Comparison of ENCODE assay signal across 7 mouse cellular contexts in the genomic region with DNA sequence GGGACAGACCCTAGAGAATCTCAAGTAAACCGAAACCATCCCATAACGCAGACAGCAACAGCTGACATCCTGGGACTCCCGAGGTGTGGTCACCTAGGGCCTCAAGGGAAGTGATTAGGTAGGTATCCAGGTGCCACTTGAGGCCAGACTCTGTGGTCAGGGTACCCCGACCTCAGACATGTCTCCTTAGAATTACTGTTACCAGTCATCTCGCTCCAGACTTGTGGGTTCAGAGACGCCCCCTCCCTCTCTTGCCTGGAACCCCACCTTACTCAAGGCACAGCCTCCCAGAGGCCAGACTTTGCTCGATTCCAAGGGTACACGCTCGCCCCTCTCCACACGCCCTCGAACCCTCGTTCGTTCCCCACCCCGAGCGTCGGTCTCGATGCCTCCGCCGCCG. TPM values are rescaled to one million over a fixed set of nuclear protein-coding genes. Genes with fewer than 3 reads are reported as not detected.
A peak's percentile ranks its signal among the peaks of the same experiment; 100 is the strongest.
DNase-seq lines count a peak whose midpoint lies in the region; ATAC-seq and TF ChIP-seq lines count a peak whose summit lies in the region.

No protein-coding gene starts in this region.

- peaks cover 15% of the 10 kb centered on the region; the same call in 1 of the 2 replicates for H3K4me1 ChIP-seq in embryonic fibroblast, embryonic 13.5 days (ENCODE audit: control insufficient read depth, insufficient read depth, low read length)
- peaks cover 41% of the 10 kb centered on the region for H3K4me1 ChIP-seq in intestine, postnatal 0 days (replicated peaks; ENCODE audit: control insufficient read depth, insufficient read depth, low read length)
- peaks cover 25% of the 10 kb centered on the region for H3K4me1 ChIP-seq in neural tube, embryonic 11.5 days (ENCODE audit: control insufficient read depth, insufficient read depth, low read length)

- TF ChIP-seq POLR2A in embryonic fibroblast, embryonic 13.5 days (IDR thresholded peaks at IDR 0.05; ENCODE audit: low read depth, low read length): 0 out of 2 replicates have a peak, but pooled peaks have one; percentile 5

- peaks cover 18% of the 10 kb centered on the region for H3K36me3 ChIP-seq in intestine, postnatal 0 days (ENCODE audit: control insufficient read depth, insufficient read depth)
- H3K36me3 ChIP-seq in neural tube, embryonic 11.5 days (ENCODE audit: control insufficient read depth, insufficient read depth, low read length): peaks cover 4% of the 10 kb centered on the region

- H3K9ac ChIP-seq in intestine, postnatal 0 days (ENCODE audit: low read depth, low read length): peak overlapping the region; percentile 75
- H3K9ac ChIP-seq in neural tube, embryonic 11.5 days (ENCODE audit: low read length): peak overlapping the region; percentile 84

- peak overlapping the region; percentile 73 for H3K4me3 ChIP-seq in embryonic fibroblast, embryonic 13.5 days (ENCODE audit: insufficient read depth, low read length)
- peak overlapping the region; percentile 90 for H3K4me3 ChIP-seq in intestine, postnatal 0 days (ENCODE audit: low read depth, low read length)
- H3K4me3 ChIP-seq in neural tube, embryonic 11.5 days (ENCODE audit: low read depth, low read length): peak overlapping the region; percentile 85

- ATAC-seq in intestine, postnatal 0 days: peak; percentile 29
- ATAC-seq in neural tube, embryonic 11.5 days (ENCODE audit: insufficient read depth, low FRiP score, low TSS enrichment): 0 out of 2 replicates have a peak, but pooled peaks have one; percentile 15

- DNase-seq in 3T3-L1 (ENCODE audit: low read depth, low spot score) (peak; percentile 55), 416B (ENCODE audit: low read depth) (peak; percentile 20)
- peak; percentile 44 for DNase-seq in neural tube, embryonic 11.5 days (ENCODE audit: low spot score)
- no peak for DNase-seq in urinary bladder, postnatal 14 days (ENCODE audit: low spot score)
- DNase-seq in urinary bladder, adult 2 months (ENCODE audit: low spot score): no peak

- H3K27ac ChIP-seq in embryonic fibroblast, embryonic 13.5 days (ENCODE audit: insufficient read depth, low read length): peak overlapping the region; percentile 39
- peak overlapping the region; percentile 90 for H3K27ac ChIP-seq in intestine, postnatal 0 days (ENCODE audit: low read depth, low read length)
- H3K27ac ChIP-seq in neural tube, embryonic 11.5 days (ENCODE audit: low read depth, low read length): peak overlapping the region; percentile 71; the same call in 1 of the 2 replicates

- no peaks in the 10 kb centered on the region for H3K27me3 ChIP-seq in intestine, postnatal 0 days (replicated peaks; ENCODE audit: control insufficient read depth, insufficient read depth, low read length)
- no peaks in the 10 kb centered on the region for H3K27me3 ChIP-seq in neural tube, embryonic 11.5 days (ENCODE audit: control insufficient read depth, insufficient read depth, low read length)

- TF ChIP-seq CTCF in embryonic fibroblast, embryonic 13.5 days (IDR thresholded peaks at IDR 0.05; ENCODE audit: borderline replicate concordance, insufficient read depth, low read length): no peak
- 0 out of 2 replicates have a peak, but pooled peaks have one; percentile 2 for TF ChIP-seq CTCF in intestine, postnatal 0 days (IDR thresholded peaks at IDR 0.05; ENCODE audit: low read depth)

- 0% methylated on average over 20 of the region's 20 CpGs for WGBS in intestine, postnatal 0 days
- WGBS in neural tube, embryonic 11.5 days: 1% methylated on average over 20 of the region's 20 CpGs

- H3K4me2 ChIP-seq in intestine, postnatal 0 days (replicated peaks; ENCODE audit: low read depth): peak overlapping the region; percentile 81
- H3K4me2 ChIP-seq in neural tube, embryonic 11.5 days (ENCODE audit: low read depth): peak overlapping the region; percentile 70

- H3K9me3 ChIP-seq in intestine, postnatal 0 days (ENCODE audit: control insufficient read depth): no peaks in the 10 kb centered on the region
- no peaks in the 10 kb centered on the region for H3K9me3 ChIP-seq in neural tube, embryonic 11.5 days (ENCODE audit: control insufficient read depth, low read length)

RNA-seq across cellular contexts. Expression of gene Kctd10, which starts 0.5 kb away (rescaled TPM):
- polyA plus RNA-seq in embryonic fibroblast, embryonic 13.5 days (2011; ENCODE audit: insufficient read length, low read depth, missing spikeins): 165 and 206 TPM in 2 replicates
- polyA plus RNA-seq in intestine, postnatal 0 days (2015; fragmentation: Nextera tagmentation; extraction: Ambion mirVana): 112 and 118 TPM in 2 replicates
- polyA plus RNA-seq in neural tube, embryonic 11.5 days (2014; fragmentation: Nextera tagmentation; extraction: Ambion mirVana): 109 and 120 TPM in 2 replicates
- 134 and 142 TPM in 2 replicates for polyA plus RNA-seq in urinary bladder, adult 2 months (2012; rRNA removed)

RNA-seq across cellular contexts. Expression of gene Ube3b, which starts 0.6 kb away (rescaled TPM):
- polyA plus RNA-seq in embryonic fibroblast, embryonic 13.5 days (2011; ENCODE audit: insufficient read length, low read depth, missing spikeins): 45.5 and 45.7 TPM in 2 replicates
- 23.0 and 24.8 TPM in 2 replicates for polyA plus RNA-seq in intestine, postnatal 0 days (2015; fragmentation: Nextera tagmentation; extraction: Ambion mirVana)
- polyA plus RNA-seq in neural tube, embryonic 11.5 days (2014; fragmentation: Nextera tagmentation; extraction: Ambion mirVana): 57.5 and 60.5 TPM in 2 replicates
- 35.2 and 38.5 TPM in 2 replicates for polyA plus RNA-seq in urinary bladder, adult 2 months (2012; rRNA removed)

Comparison
In these comparisons a context has a peak if more than half of its experiments do, and no peak if none do; other contexts are left out.
1. DNase-seq: peak in 3T3-L1 (single experiment), 416B (single experiment) and neural tube, embryonic 11.5 days (single experiment); none in urinary bladder, postnatal 14 days (single experiment) and urinary bladder, adult 2 months (single experiment).
2. H3K27ac ChIP-seq: peak in every context shown above with its lines; median percentile 90 in intestine, postnatal 0 days; 71 in neural tube, embryonic 11.5 days; 39 in embryonic fibroblast, embryonic 13.5 days.
3. Peak in every context shown above with its lines, with median percentiles within 50 percentile points of each other: H3K4me3 ChIP-seq.